Mouse (Mus musculus): ENCODE data around the gene F12.

F12 gene

DNA sequence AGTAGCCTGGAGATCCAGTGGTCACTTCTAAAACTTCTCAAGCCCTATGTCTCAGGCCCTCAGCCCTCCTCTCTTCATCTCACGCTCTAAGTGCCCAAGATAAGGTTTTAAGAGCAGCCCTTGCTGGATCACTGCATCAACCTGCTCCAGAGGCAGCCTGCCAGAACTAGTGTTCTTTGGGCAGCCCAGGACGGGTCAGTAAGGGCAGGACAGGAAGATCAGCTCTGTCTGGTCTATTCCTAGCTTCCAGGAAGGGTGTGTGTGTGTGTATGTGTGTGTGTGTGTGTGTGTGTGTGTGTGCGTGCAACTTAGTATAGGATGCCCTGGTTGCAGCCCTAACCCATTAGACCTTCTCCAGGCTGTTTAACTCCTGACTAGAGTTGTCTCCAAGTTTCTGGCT is 56.4 kb downstream of the F12 start:
- no peak for DNase-seq

DNA sequence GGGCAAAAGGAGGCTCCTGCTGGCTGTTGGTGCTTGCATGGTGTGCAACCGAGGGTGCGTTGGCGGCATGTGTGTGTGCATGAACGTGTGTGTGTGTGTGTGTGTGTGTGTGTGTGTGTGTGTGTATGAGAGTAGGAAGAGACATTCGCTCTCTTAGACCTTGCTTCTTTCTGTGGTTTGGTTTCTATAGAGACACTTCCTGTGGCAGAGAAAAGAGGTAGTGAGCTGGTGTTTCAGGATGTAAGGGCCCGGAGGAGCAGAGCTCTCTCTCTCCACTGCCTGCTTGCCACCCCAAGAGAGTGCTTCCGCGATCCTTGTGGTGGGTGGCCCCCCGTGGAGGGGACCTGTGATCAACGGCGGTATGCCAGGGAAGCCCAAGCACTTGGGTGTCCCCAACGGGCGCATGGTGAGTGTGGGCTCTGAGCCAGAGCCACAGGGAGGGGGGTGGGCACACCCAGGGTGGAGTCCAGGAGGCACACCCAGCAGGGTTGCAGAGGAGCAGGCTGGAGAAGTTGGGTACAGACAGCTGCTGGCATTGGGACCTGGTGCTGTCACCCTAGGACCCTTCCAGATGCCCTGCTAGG is 57.0 kb downstream of the F12 start, which contains the start of gene Rgs14:
Gene Rgs14, plus strand, starts transcription at position 202 of the 584 bp plus-strand sequence.
- DNase-seq: peak; percentile 43

DNA sequence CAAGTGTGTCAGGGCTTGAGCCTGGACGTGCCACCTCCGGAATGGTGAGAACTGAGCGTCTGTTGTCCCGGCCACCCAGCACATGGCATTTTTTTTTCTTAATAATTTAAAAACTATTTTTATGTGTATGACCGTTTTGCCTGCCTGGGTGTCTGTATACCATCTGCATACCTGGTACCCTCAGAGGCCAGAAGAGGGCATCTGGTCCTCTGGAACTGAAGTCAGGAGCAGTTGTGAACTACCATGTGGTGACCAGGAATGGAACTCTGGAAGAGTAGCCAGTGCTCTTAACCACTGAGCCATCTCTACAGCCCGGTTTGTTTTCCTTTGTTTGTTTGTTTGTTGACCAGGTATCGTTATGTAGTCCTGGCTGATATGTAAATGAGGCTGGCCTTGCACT is 58.2 kb downstream of the F12 start:
- no peak for DNase-seq

Measured in right cerebral cortex, postnatal 25 days (tissue).